Mouse (Mus musculus): Measurements from ENCODE around the gene Epsti1. TPM values are rescaled to one million over a fixed set of nuclear protein-coding genes. Genes with fewer than 3 reads are reported as not detected.

Gene Epsti1
- polyA plus RNA-seq, 1 experiment: 19.8 TPM

DNA sequence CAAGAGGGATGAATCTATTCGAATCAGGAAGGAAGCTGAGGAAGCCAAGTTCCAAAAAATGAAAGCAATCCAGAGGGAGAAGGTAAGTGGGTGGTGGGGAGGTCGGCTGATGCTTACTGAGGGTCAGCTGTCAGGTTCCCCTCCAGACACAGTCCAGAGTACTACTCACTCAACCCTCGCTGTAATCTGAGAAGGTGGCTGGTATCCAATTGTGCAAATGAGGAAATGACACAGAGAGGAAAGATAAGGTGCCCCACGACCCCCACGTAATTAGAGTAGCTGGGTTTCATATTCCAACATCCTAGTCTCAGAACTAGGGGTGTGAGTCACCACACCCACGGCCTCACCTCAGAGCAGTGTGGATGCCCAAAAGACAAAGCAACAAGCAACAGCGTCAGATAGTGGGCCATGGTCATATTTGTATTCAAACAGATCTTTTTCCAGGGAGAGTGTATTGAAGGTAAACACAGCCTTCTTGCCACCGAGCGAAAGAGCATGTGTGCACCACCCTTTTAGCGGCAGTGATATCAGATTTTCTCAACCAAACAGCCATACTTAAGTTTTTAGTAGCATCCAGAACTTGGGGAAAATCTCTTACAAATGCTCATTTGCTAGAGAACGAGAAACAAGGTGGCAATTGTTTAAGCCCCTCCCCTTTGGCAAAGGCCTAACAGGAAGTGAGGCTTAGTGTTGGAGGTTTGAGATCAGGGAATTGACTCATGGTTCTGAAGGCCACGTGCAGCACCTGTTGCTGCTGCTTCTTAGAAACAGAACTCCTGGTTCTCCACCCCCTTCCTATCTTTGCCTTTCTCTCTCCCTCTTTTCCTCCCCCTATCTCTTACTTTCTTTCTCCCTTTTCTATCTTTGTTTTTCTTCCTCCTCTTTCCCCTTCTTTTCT lies 28.4 kb downstream of the Epsti1 start:
- Histone ChIP-seq H3K4me1 (ENCODE audit: control insufficient read depth, insufficient read depth, insufficient read length, low read length) (peaks cover 5% of the 10 kb centered on the region; the same call in 1 of the 2 replicates), H3K4me3 (ENCODE audit: low read depth, low read length) (no peak overlapping the region), H3K27me3 (ENCODE audit: control insufficient read depth, insufficient read depth, low read length) (no peaks in the 10 kb centered on the region), H3K27ac (ENCODE audit: insufficient read depth, low read depth, low read length) (peak overlapping the region; percentile 63), H3K36me3 (ENCODE audit: control insufficient read depth, insufficient read depth, low read length) (peaks cover 16% of the 10 kb centered on the region)
- TF ChIP-seq CTCF (IDR thresholded peaks at IDR 0.05; ENCODE audit: extremely low read depth, insufficient read length, insufficient replicate concordance, low read depth, low read length) (no peak), POLR2A (IDR thresholded peaks at IDR 0.05; ENCODE audit: low read depth, low read length) (no peak)
- 14% methylated on average over 12 of the region's 12 CpGs for WGBS

GRCm38 (mm10) chr14:77933243-77933642 lies 29.2 kb downstream of the Epsti1 start:
- TF ChIP-seq POLR2A (IDR thresholded peaks at IDR 0.05; ENCODE audit: low read depth, low read length) (no peak), CTCF (IDR thresholded peaks at IDR 0.05; ENCODE audit: extremely low read depth, insufficient read length, insufficient replicate concordance, low read depth, low read length) (no peak)
- H3K36me3 ChIP-seq (ENCODE audit: control insufficient read depth, insufficient read depth, low read length): peaks cover 20% of the 10 kb centered on the region
- H3K27me3 ChIP-seq (ENCODE audit: control insufficient read depth, insufficient read depth, low read length): no peaks in the 10 kb centered on the region
- H3K4me1 ChIP-seq (ENCODE audit: control insufficient read depth, insufficient read depth, insufficient read length, low read length): peaks cover 5% of the 10 kb centered on the region; the same call in 1 of the 2 replicates
- no peak overlapping the region for H3K4me3 ChIP-seq (ENCODE audit: low read depth, low read length)
- H3K27ac ChIP-seq (ENCODE audit: insufficient read depth, low read depth, low read length): no peak overlapping the region
- 26% methylated on average over 5 of the region's 5 CpGs for WGBS

GRCm38 (mm10) chr14:77934431-77934830 lies 30.4 kb downstream of the Epsti1 start:
- Histone ChIP-seq H3K4me3 (ENCODE audit: low read depth, low read length) (no peak overlapping the region), H3K36me3 (ENCODE audit: control insufficient read depth, insufficient read depth, low read length) (peaks cover 16% of the 10 kb centered on the region), H3K4me1 (ENCODE audit: control insufficient read depth, insufficient read depth, insufficient read length, low read length) (peaks cover 5% of the 10 kb centered on the region; the same call in 1 of the 2 replicates), H3K27ac (ENCODE audit: insufficient read depth, low read depth, low read length) (no peak overlapping the region), H3K27me3 (ENCODE audit: control insufficient read depth, insufficient read depth, low read length) (no peaks in the 10 kb centered on the region)
- WGBS: 71% methylated on average over 3 of the region's 3 CpGs
- TF ChIP-seq POLR2A (IDR thresholded peaks at IDR 0.05; ENCODE audit: low read depth, low read length): no peak
- TF ChIP-seq CTCF (IDR thresholded peaks at IDR 0.05; ENCODE audit: extremely low read depth, insufficient read length, insufficient replicate concordance, low read depth, low read length): no peak

GRCm38 (mm10) chr14:77941105-77941504 lies 37.1 kb downstream of the Epsti1 start:
- no peak for TF ChIP-seq CTCF (IDR thresholded peaks at IDR 0.05; ENCODE audit: extremely low read depth, insufficient read length, insufficient replicate concordance, low read depth, low read length)
- WGBS: 89% methylated on average over 1 of the region's 1 CpGs
- H3K4me3 ChIP-seq (ENCODE audit: low read depth, low read length): no peak overlapping the region

DNA sequence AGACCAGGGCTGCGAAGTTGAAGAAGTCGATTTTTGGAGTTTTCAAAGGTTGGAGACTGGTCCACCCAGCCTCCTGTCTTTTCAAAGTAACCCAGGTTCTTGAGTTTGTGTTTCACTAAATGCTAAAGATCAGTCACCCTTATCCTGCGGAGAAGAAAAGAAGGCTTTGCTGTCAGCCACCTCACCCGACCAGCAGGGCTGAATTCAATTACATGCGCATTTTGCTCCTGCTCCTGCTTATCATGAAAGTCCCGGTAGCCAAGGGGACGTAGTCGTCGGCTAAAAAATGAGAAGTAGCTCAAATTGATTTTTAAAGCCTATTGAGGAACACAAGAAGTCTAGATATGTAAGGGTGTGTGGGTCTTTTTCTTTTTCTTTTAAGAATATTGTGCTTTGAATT lies 38.2 kb downstream of the Epsti1 start:
- TF ChIP-seq POLR2A (IDR thresholded peaks at IDR 0.05; ENCODE audit: low read depth, low read length) (no peak), CTCF (IDR thresholded peaks at IDR 0.05; ENCODE audit: extremely low read depth, insufficient read length, insufficient replicate concordance, low read depth, low read length) (no peak)
- H3K36me3 ChIP-seq (ENCODE audit: control insufficient read depth, insufficient read depth, low read length): peaks cover 27% of the 10 kb centered on the region
- 83% methylated on average over 9 of the region's 9 CpGs for WGBS
- no peak overlapping the region for H3K4me3 ChIP-seq (ENCODE audit: low read depth, low read length)
- no peaks in the 10 kb centered on the region for H3K27me3 ChIP-seq (ENCODE audit: control insufficient read depth, insufficient read depth, low read length)
- H3K27ac ChIP-seq (ENCODE audit: insufficient read depth, low read depth, low read length): no peak overlapping the region
- H3K4me1 ChIP-seq (ENCODE audit: control insufficient read depth, insufficient read depth, insufficient read length, low read length): no peaks in the 10 kb centered on the region

More at GRCm38 (mm10) chr14:77941105-77941504, 37.1 kb downstream of the Epsti1 start:
- Histone ChIP-seq H3K36me3 (ENCODE audit: control insufficient read depth, insufficient read depth, low read length) (peaks cover 24% of the 10 kb centered on the region), H3K27me3 (ENCODE audit: control insufficient read depth, insufficient read depth, low read length) (no peaks in the 10 kb centered on the region), H3K27ac (ENCODE audit: insufficient read depth, low read depth, low read length) (no peak overlapping the region), H3K4me1 (ENCODE audit: control insufficient read depth, insufficient read depth, insufficient read length, low read length) (no peaks in the 10 kb centered on the region)

DNA sequence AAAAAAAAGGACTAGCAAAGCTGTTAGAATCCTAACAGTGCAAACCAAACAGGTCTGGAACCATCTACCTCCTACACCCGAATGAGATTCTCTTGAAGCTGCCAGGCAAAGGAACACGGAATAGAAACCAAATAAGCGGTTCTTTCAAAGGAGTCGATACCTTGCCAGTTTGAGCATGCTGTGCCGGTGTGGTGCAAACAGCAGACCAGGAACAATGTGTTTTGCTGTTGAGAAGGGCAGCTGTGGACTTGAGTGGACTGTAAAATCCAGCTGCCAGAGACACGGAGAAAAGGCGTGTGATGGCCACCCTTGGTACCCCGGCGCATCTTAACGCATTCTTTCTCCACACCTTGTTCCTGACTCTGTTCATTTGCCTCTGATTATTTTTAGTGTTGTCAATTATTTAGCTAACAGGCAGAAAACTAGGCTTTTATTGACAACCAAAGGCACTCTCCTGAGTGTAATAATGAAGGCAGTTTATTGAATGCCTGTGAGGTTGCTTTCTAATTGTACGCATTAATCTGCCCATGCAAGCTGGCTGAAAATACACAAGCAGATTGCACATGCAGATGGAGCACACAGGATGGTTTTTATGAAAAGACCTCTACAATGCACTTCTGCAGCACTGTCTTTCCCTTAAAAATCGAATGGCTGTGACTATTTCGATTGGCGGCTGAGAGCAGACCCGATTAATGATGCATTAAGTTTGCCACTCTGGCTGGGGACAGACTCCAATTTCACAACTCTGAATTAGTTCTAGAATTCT lies 38.9 kb downstream of the Epsti1 start:
- no peak overlapping the region for H3K4me3 ChIP-seq (ENCODE audit: low read depth, low read length)
- no peaks in the 10 kb centered on the region for H3K27me3 ChIP-seq (ENCODE audit: control insufficient read depth, insufficient read depth, low read length)
- 89% methylated on average over 15 of the region's 15 CpGs for WGBS
- peaks cover 22% of the 10 kb centered on the region for H3K36me3 ChIP-seq (ENCODE audit: control insufficient read depth, insufficient read depth, low read length)
- TF ChIP-seq CTCF (IDR thresholded peaks at IDR 0.05; ENCODE audit: extremely low read depth, insufficient read length, insufficient replicate concordance, low read depth, low read length) (no peak), POLR2A (IDR thresholded peaks at IDR 0.05; ENCODE audit: low read depth, low read length) (no peak)
- no peaks in the 10 kb centered on the region for H3K4me1 ChIP-seq (ENCODE audit: control insufficient read depth, insufficient read depth, insufficient read length, low read length)
- H3K27ac ChIP-seq (ENCODE audit: insufficient read depth, low read depth, low read length): no peak overlapping the region

- no peak overlapping the region for H3K4me3 ChIP-seq (ENCODE audit: low read depth, low read length)
- H3K4me1 ChIP-seq (ENCODE audit: control insufficient read depth, insufficient read depth, insufficient read length, low read length): no peaks in the 10 kb centered on the region
- H3K36me3 ChIP-seq (ENCODE audit: control insufficient read depth, insufficient read depth, low read length): peaks cover 17% of the 10 kb centered on the region
- H3K27me3 ChIP-seq (ENCODE audit: control insufficient read depth, insufficient read depth, low read length): no peaks in the 10 kb centered on the region
- TF ChIP-seq CTCF (IDR thresholded peaks at IDR 0.05; ENCODE audit: extremely low read depth, insufficient read length, insufficient replicate concordance, low read depth, low read length): no peak
- no peak for TF ChIP-seq POLR2A (IDR thresholded peaks at IDR 0.05; ENCODE audit: low read depth, low read length)
- 79% methylated on average over 6 of the region's 6 CpGs for WGBS
- no peak overlapping the region for H3K27ac ChIP-seq (ENCODE audit: insufficient read depth, low read depth, low read length)
Measured at GRCm38 (mm10) chr14:77961741-77962140, 57.7 kb downstream of the Epsti1 start.

Measured in small intestine, adult 2 months (tissue).